Mouse (Mus musculus) hindbrain, embryonic 11.5 days (tissue): ENCODE measurements around the gene Paqr9. TPM values are rescaled to one million over a fixed set of nuclear protein-coding genes. Genes with fewer than 3 reads are reported as not detected.
A peak's percentile ranks its signal among the peaks of the same experiment; 100 is the strongest.

Experiments used
- ATAC-seq: fragments of 200-750 bp; cut with Nextera tagmentation; 2 replicates; pipeline ENCODE4 v1.8.0; 2017; ENCODE audit warnings: mild to moderate bottlenecking, moderate TSS enrichment, moderate library complexity; ENCODE audit not compliant: low FRiP score
- DNase-seq: peaks from one replicate; pipeline ENCODE4 v3.0.0-alpha.2; 2015; ENCODE audit warnings: low spot score
- H3K27ac ChIP-seq: fragments of 300-500 bp; sonication (generic); 2 replicates; pipeline ENCODE4 v1.5.1; 2014; ENCODE audit warnings: mild to moderate bottlenecking, low read depth, low read length
- H3K27me3 ChIP-seq: fragments of 300-500 bp; sonication (generic); 2 replicates; pipeline ENCODE4 v1.6.1; 2014; ENCODE audit warnings: mild to moderate bottlenecking, low read length, moderate library complexity, mixed read lengths; ENCODE audit not compliant: control insufficient read depth, insufficient read depth
- H3K36me3 ChIP-seq: fragments of 300-500 bp; sonication (generic); 2 replicates; pipeline ENCODE4 v1.6.1; 2014; ENCODE audit warnings: mild to moderate bottlenecking, low read length, moderate library complexity, mixed read lengths; ENCODE audit not compliant: control insufficient read depth, insufficient read depth
- H3K4me1 ChIP-seq: fragments of 300-500 bp; sonication (generic); replicated peaks from 2 replicates; pipeline ENCODE4 v1.6.1; 2014; ENCODE audit warnings: low read length, mixed read lengths; ENCODE audit not compliant: control insufficient read depth, insufficient read depth
- H3K4me2 ChIP-seq: fragments of 300-500 bp; sonication (generic); replicated peaks from 2 replicates; pipeline ENCODE4 v1.6.1; 2014; ENCODE audit warnings: mild to moderate bottlenecking, low read depth, low read length
- H3K4me3 ChIP-seq: fragments of 300-500 bp; sonication (generic); 2 replicates; pipeline ENCODE4 v1.5.1; 2014; ENCODE audit warnings: low read depth, low read length
- H3K9ac ChIP-seq: fragments of 300-500 bp; sonication (generic); 2 replicates; pipeline ENCODE4 v1.6.1; 2014; ENCODE audit warnings: low read depth, low read length
- H3K9me3 ChIP-seq: fragments of 300-500 bp; sonication (generic); 2 replicates; pipeline ENCODE4 v1.6.1; 2016; ENCODE audit warnings: low read length; ENCODE audit not compliant: control insufficient read depth
- WGBS: fragments of 180-500 bp; shearing (Covaris S2); extraction: QIAGEN DNeasy Blood & Tissue Kit; methylation state at CpG from one replicate; pipeline ENCODE4 v1.1.7; 2014; 5-methylcytosine and 5-hydroxymethylcytosine counted together
- polyA plus RNA-seq: library from polyadenylated mRNA; unstranded; fragments of >200 nt; fragmentation: Nextera tagmentation; extraction: Ambion mirVana; gene quantifications from 2 replicates; pipeline ENCODE4 v1.2.1, GENCODE M21; 2014

Paqr9 gene
- polyA plus RNA-seq, 1 experiment from 2014 or later, result 0.37 TPM

GRCm38 (mm10) chr9:95554231-95555221 lies 4.9 kb upstream of the Paqr9 start:
- no peak overlapping the region for H3K9ac ChIP-seq
- no peaks in the 10 kb centered on the region for H3K36me3 ChIP-seq
- H3K9me3 ChIP-seq, result no peaks in the 10 kb centered on the region
- H3K27ac ChIP-seq, result no peak overlapping the region
- DNase-seq (no peak), ATAC-seq (no peak)
- peaks cover 13% of the 10 kb centered on the region for H3K27me3 ChIP-seq
- H3K4me2 ChIP-seq, result no peak overlapping the region
- WGBS, result 86% methylated on average over 18 of the region's 18 CpGs
- no peaks in the 10 kb centered on the region for H3K4me1 ChIP-seq
- no peak overlapping the region for H3K4me3 ChIP-seq

GRCm38 (mm10) chr9:95555233-95555740 lies 4.2 kb upstream of the Paqr9 start:
- no peak overlapping the region for H3K4me3 ChIP-seq
- H3K4me1 ChIP-seq, result peaks cover 3% of the 10 kb centered on the region; the same call in 1 of the 2 replicates
- H3K9me3 ChIP-seq, result no peaks in the 10 kb centered on the region
- no peak overlapping the region for H3K4me2 ChIP-seq
- H3K27me3 ChIP-seq, result peaks cover 21% of the 10 kb centered on the region
- no peaks in the 10 kb centered on the region for H3K36me3 ChIP-seq
- DNase-seq, result no peak
- H3K27ac ChIP-seq, result no peak overlapping the region
- H3K9ac ChIP-seq, result no peak overlapping the region
- ATAC-seq, result no peak
- WGBS, result 75% methylated on average over 5 of the region's 5 CpGs

GRCm38 (mm10) chr9:95556067-95556512 lies 3.4 kb upstream of the Paqr9 start:
- Histone ChIP-seq H3K4me3 (no peak overlapping the region), H3K4me1 (peaks cover 5% of the 10 kb centered on the region; the same call in 1 of the 2 replicates), H3K27ac (no peak overlapping the region), H3K36me3 (no peaks in the 10 kb centered on the region), H3K4me2 (no peak overlapping the region), H3K9ac (no peak overlapping the region), H3K9me3 (no peaks in the 10 kb centered on the region), H3K27me3 (peaks cover 29% of the 10 kb centered on the region)
- 94% methylated on average over 4 of the region's 4 CpGs for WGBS
- ATAC-seq, result no peak
- DNase-seq, result no peak

- Histone ChIP-seq H3K36me3 (no peaks in the 10 kb centered on the region), H3K4me3 (no peak overlapping the region), H3K9ac (no peak overlapping the region), H3K4me1 (peaks cover 5% of the 10 kb centered on the region; the same call in 1 of the 2 replicates), H3K4me2 (no peak overlapping the region), H3K27me3 (peaks cover 39% of the 10 kb centered on the region), H3K9me3 (no peaks in the 10 kb centered on the region), H3K27ac (no peak overlapping the region)
- ATAC-seq, result no peak
- 70% methylated on average over 6 of the region's 6 CpGs for WGBS
- no peak for DNase-seq
Observed at GRCm38 (mm10) chr9:95557722-95558121, 1.7 kb upstream of the Paqr9 start.

DNA sequence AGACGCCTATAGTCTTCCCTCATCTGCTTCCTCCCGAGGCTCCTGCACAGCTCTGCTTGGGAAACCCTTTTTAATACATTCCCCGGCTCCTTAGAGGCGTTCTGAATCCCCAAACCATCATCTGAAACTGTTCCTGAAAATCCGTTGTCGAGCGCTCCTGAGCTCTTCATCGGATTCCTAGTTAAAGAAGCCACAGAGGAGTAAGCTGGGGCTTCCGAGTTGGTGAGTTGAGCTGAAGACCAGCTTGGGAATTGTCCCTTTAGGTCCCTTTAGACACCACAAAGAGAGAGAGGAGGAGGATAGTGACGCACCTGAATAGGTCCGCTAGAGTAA lies 765 bp upstream of the Paqr9 start:
- Histone ChIP-seq H3K9ac (peak overlapping the region; percentile 68; the same call in 1 of the 2 replicates), H3K4me3 (peak overlapping the region; percentile 55), H3K9me3 (no peaks in the 10 kb centered on the region), H3K4me2 (peak overlapping the region; percentile 96), H3K27me3 (peaks cover 39% of the 10 kb centered on the region), H3K27ac (no peak overlapping the region), H3K4me1 (peaks cover 5% of the 10 kb centered on the region; the same call in 1 of the 2 replicates), H3K36me3 (no peaks in the 10 kb centered on the region)
- WGBS, result 14% methylated on average over 11 of the region's 11 CpGs
- no peak for ATAC-seq
- peak; percentile 57 for DNase-seq

DNA sequence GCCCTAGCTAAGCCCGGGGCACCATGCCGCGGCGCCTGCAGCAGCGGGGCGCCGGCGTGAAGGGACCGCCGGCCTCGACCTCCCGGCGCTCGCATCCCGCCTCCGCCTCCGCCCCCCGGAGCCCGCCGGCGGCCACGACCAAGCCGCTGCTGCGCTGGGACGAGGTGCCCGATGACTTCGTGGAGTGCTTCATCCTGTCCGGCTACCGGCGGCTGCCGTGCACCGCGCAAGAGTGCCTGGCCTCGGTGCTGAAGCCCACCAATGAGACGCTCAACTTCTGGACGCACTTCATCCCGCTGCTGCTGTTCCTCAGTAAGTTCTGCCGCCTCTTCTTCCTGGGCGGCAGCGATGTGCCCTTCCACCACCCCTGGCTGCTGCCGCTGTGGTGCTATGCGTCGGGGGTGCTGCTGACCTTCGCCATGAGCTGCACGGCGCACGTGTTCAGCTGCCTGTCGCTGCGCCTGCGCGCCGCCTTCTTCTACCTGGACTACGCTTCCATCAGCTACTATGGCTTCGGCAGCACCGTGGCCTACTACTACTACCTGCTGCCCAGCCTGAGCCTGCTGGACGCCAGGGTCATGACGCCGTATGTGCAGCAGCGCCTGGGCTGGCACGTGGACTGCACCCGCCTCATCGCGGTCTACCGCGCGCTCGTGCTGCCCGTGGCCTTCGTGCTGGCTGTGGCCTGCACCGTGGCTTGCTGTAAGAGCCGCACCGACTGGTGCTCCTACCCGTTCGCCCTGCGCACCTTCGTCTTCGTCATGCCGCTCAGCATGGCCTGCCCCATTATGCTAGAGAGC lies 679 bp downstream of the Paqr9 start:
- peak overlapping the region; percentile 68 for H3K9ac ChIP-seq
- DNase-seq, result peak; percentile 62

GRCm38 (mm10) chr9:95564047-95564446 lies 4.6 kb downstream of the Paqr9 start:
- Histone ChIP-seq H3K36me3 (no peaks in the 10 kb centered on the region), H3K27me3 (peaks cover 28% of the 10 kb centered on the region), H3K27ac (no peak overlapping the region), H3K4me1 (peaks cover 5% of the 10 kb centered on the region; the same call in 1 of the 2 replicates), H3K4me2 (no peak overlapping the region), H3K9ac (no peak overlapping the region), H3K4me3 (no peak overlapping the region), H3K9me3 (no peaks in the 10 kb centered on the region)
- WGBS, result 87% methylated on average over 4 of the region's 4 CpGs
- DNase-seq (no peak), ATAC-seq (no peak)

More for the DNA sequence above, 679 bp downstream of the Paqr9 start:
- Histone ChIP-seq H3K27ac (no peak overlapping the region), H3K4me1 (peaks cover 5% of the 10 kb centered on the region; the same call in 1 of the 2 replicates), H3K36me3 (no peaks in the 10 kb centered on the region), H3K27me3 (peaks cover 39% of the 10 kb centered on the region), H3K4me3 (peak overlapping the region; percentile 55), H3K9me3 (no peaks in the 10 kb centered on the region), H3K4me2 (peak overlapping the region; percentile 96)
- 17% methylated on average over 57 of the region's 78 CpGs for WGBS
- peak; percentile 75 for ATAC-seq

GRCm38 (mm10) chr9:95566394-95566793 lies 6.9 kb downstream of the Paqr9 start:
- H3K4me3 ChIP-seq, result no peak overlapping the region
- ATAC-seq (no peak), DNase-seq (no peak)
- no peaks in the 10 kb centered on the region for H3K36me3 ChIP-seq
- peaks cover 8% of the 10 kb centered on the region; the same call in 1 of the 2 replicates for H3K27me3 ChIP-seq
- no peak overlapping the region for H3K9ac ChIP-seq
- H3K4me1 ChIP-seq, result no peaks in the 10 kb centered on the region
- H3K4me2 ChIP-seq, result no peak overlapping the region
- H3K27ac ChIP-seq, result no peak overlapping the region
- H3K9me3 ChIP-seq, result no peaks in the 10 kb centered on the region
- 87% methylated on average over 10 of the region's 10 CpGs for WGBS
